Mouse (Mus musculus): ENCODE results near the gene Tmem263.

Gene Tmem263

GRCm38 (mm10) chr10:85102247-85103084 lies at the start of gene Tmem263, which contains the start of gene Fhl4:
Gene Tmem263, plus strand, starts transcription at chr10:85102627.
Gene Fhl4, minus strand, starts transcription at chr10:85102495.
- DNase-seq, result peak; percentile 82

- no peak for DNase-seq
Observed at GRCm38 (mm10) chr10:85054876-85055275, 47.6 kb upstream of the Tmem263 start.

GRCm38 (mm10) chr10:85071605-85072152 lies 30.7 kb upstream of the Tmem263 start:
- no peak for DNase-seq

- DNase-seq, result peak; percentile 8
Observed at GRCm38 (mm10) chr10:85101841-85102240, 586 bp upstream of the Tmem263 start.

GRCm38 (mm10) chr10:85103085-85103885 lies 858 bp downstream of the Tmem263 start:
- DNase-seq, result peak; percentile 25

GRCm38 (mm10) chr10:85114409-85114808 lies 12.0 kb downstream of the Tmem263 start:
- DNase-seq, result no peak

GRCm38 (mm10) chr10:85125184-85125583 lies 22.8 kb downstream of the Tmem263 start:
- no peak for DNase-seq

GRCm38 (mm10) chr10:85127395-85128287 lies 25.2 kb downstream of the Tmem263 start, which contains the start of gene Mterf2:
Gene Mterf2, minus strand, starts transcription at chr10:85128027.
- DNase-seq, result peak; percentile 99

- DNase-seq, result peak; percentile 55
Observed at GRCm38 (mm10) chr10:85128453-85128852, 26.0 kb downstream of the Tmem263 start.

- no peak for DNase-seq
Observed at GRCm38 (mm10) chr10:85136573-85136972, 34.1 kb downstream of the Tmem263 start.

- no peak for DNase-seq
Observed at GRCm38 (mm10) chr10:85141465-85141864, 39.0 kb downstream of the Tmem263 start.

- no peak for DNase-seq
Observed at GRCm38 (mm10) chr10:85146282-85146681, 43.9 kb downstream of the Tmem263 start.

GRCm38 (mm10) chr10:85149226-85149625 lies 46.8 kb downstream of the Tmem263 start:
- no peak for DNase-seq

- peak; percentile 78 for DNase-seq
Observed at GRCm38 (mm10) chr10:85154195-85154594, 51.8 kb downstream of the Tmem263 start.

- DNase-seq, result no peak
Observed at GRCm38 (mm10) chr10:85157451-85157850, 55.0 kb downstream of the Tmem263 start.

- DNase-seq, result no peak
Observed at GRCm38 (mm10) chr10:85159989-85160619, 57.7 kb downstream of the Tmem263 start.

GRCm38 (mm10) chr10:85161745-85162351 lies 59.4 kb downstream of the Tmem263 start:
- peak; percentile 68 for DNase-seq

GRCm38 (mm10) chr10:85164791-85165190 lies 62.4 kb downstream of the Tmem263 start:
- DNase-seq, result no peak

- no peak for DNase-seq
Observed at GRCm38 (mm10) chr10:85165306-85165705, 62.9 kb downstream of the Tmem263 start.
